Mouse (Mus musculus) megakaryocyte-erythroid progenitor cell, adult 5 weeks (primary cell): Measurements from ENCODE around the gene Vps33a. TPM values are rescaled to one million over a fixed set of nuclear protein-coding genes. Genes with fewer than 3 reads are reported as not detected.

Experiments used
- polyA plus RNA-seq: library from polyadenylated mRNA; stranded (reverse); fragments of >175 nt; gene quantifications from 2 replicates; pipeline ENCODE4 v1.2.3, GENCODE M21; 2012

Gene Vps33a
- polyA plus RNA-seq: 8.7 and 9.9 TPM in 2 replicates

GRCm38 (mm10) chr5:123572357-123573186, at the start of gene Vps33a:
Vps33a (minus strand) TSS chr5:123573038.

GRCm38 (mm10) chr5:123525281-123525680, 47.6 kb downstream of the Vps33a start, which contains the start of gene Gm49027:
Gm49027 (minus strand) TSS chr5:123525488.

GRCm38 (mm10) chr5:123523692-123524392, 49.0 kb downstream of the Vps33a start, which contains the start of gene Diablo:
Diablo (minus strand) TSS chr5:123524176.

GRCm38 (mm10) chr5:123510160-123510559, 62.7 kb downstream of the Vps33a start, which contains the start of gene B3gnt4:
B3gnt4 (plus strand) TSS chr5:123510460.

DNA sequence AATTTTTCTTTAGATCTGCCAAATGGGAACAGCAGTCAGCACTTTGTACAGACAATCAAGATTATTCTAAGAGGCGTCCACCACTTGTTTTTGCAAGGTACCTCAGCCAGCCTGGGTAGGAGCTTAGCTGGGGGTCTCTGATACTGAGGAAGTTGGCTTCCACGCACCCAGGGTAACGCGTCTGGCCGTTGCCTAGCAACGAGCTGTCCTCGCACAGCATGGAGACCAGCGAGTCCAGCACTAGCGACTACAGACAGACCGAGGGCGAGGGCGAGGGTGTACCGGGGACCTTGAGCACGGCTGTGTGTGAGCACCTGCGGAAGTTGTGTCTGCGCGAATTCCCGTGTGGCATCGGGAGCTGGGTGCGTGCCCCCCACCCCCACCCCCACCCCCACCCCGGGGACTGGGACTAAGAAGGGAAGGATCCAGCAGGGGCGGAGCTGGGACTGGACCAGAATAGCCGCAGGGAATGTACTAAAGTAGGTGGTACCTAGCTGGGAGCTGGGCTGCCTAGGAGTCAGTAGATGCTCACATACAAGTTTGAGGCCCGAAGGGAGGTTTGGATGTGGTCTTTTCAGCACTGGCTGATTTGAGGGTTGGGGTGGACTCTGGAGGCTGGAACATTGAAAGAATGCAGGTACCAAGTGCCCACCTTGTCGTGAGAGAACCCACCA, 83.6 kb downstream of the Vps33a start, which contains the start of the genes Lrrc43 and Il31:
TSS of gene Lrrc43 (plus strand) at position 194 of the 674 bp plus-strand sequence.
TSS of gene Il31 (minus strand) at position 378 of the 674 bp plus-strand sequence.

Other genes starting within 250 kb of the Vps33a start
- gene Bcl7a, start 229.2 kb downstream of the Vps33a start, polyA plus RNA-seq: 36.7 and 37.3 TPM in 2 replicates
- 15.6 and 22.2 TPM in 2 replicates for gene Mlxip, start 178.2 kb downstream of the Vps33a start, polyA plus RNA-seq
- not detected in 2 replicates for gene Lrrc43, start 83.7 kb downstream of the Vps33a start, polyA plus RNA-seq
- not detected in 2 replicates for gene Il31, start 83.5 kb downstream of the Vps33a start, polyA plus RNA-seq
- not detected in 2 replicates for gene B3gnt4, start 62.6 kb downstream of the Vps33a start, polyA plus RNA-seq
- gene Diablo, start 48.9 kb downstream of the Vps33a start, polyA plus RNA-seq: 10.6 and 11.3 TPM in 2 replicates
- gene Gm49027, start 47.5 kb downstream of the Vps33a start, polyA plus RNA-seq: 2.0 and 3.9 TPM in 2 replicates
- gene Clip1, start 111.6 kb upstream of the Vps33a start, polyA plus RNA-seq: 16.0 and 17.9 TPM in 2 replicates
- 68.4 and 81.5 TPM in 2 replicates for gene Zcchc8, start 148.1 kb upstream of the Vps33a start, polyA plus RNA-seq
- gene Rsrc2, start 176.4 kb upstream of the Vps33a start, polyA plus RNA-seq: 14.3 and 28.4 TPM in 2 replicates
- gene Kntc1, start 176.7 kb upstream of the Vps33a start, polyA plus RNA-seq: 1.4 and 2.4 TPM in 2 replicates